Mouse (Mus musculus) liver, postnatal 0 days (tissue): ENCODE measurements around the gene Cyp2u1.

Source experiments
- CTCF ChIP-seq: sonication (generic); IDR thresholded peaks from 2 replicates; pipeline ENCODE4 v1.5.1; 2016; ENCODE audit warnings: antibody characterized with exemption, low read depth
- EP300 ChIP-seq: IDR thresholded peaks from 2 replicates; pipeline ENCODE4 v1.6.1; 2016; ENCODE audit warnings: antibody characterized with exemption, low read depth, mild to moderate bottlenecking

GRCm38 (mm10) chr3:131307811-131308210, 4.8 kb upstream of the Cyp2u1 start:
- TF ChIP-seq CTCF (no peak), EP300 (no peak)
